Mouse (Mus musculus) bone marrow macrophage, adult 2 months (primary cell): ENCODE measurements around the gene Hrasls. TPM values are rescaled to one million over a fixed set of nuclear protein-coding genes. Genes with fewer than 3 reads are reported as not detected.

ENCODE experiments used
- H3K27ac ChIP-seq: 2 replicates; pipeline ENCODE4 v1.5.1; 2012; ENCODE audit warnings: low read depth, low read length; ENCODE audit not compliant: insufficient read depth
- H3K4me1 ChIP-seq: 2 replicates; pipeline ENCODE4 v1.6.1; 2012; ENCODE audit warnings: low read length; ENCODE audit not compliant: control insufficient read depth, insufficient read depth
- H3K4me3 ChIP-seq: 2 replicates; pipeline ENCODE4 v1.5.1; 2012; ENCODE audit warnings: mild to moderate bottlenecking, low read length, moderate library complexity; ENCODE audit not compliant: insufficient read depth
- CTCF ChIP-seq: IDR thresholded peaks from 2 replicates; pipeline ENCODE4 v1.5.1; 2012; ENCODE audit warnings: low read depth, mild to moderate bottlenecking, low read length, moderate library complexity
- POLR2A ChIP-seq: IDR thresholded peaks from 2 replicates; pipeline ENCODE4 v1.6.1; 2012; ENCODE audit warnings: mild to moderate bottlenecking, low read depth, low read length, borderline replicate concordance
- polyA plus RNA-seq: library from polyadenylated mRNA; stranded (reverse); fragments of >200 nt; gene quantifications from 2 replicates; pipeline ENCODE4 v1.2.4, GENCODE M21; 2012; ENCODE audit not compliant: missing spikeins, insufficient read depth, insufficient read length

Hrasls gene
- polyA plus RNA-seq, 1 experiment: not detected

- Histone ChIP-seq H3K4me3 (no peak overlapping the region), H3K4me1 (no peaks in the 10 kb centered on the region), H3K27ac (no peak overlapping the region)
- TF ChIP-seq POLR2A: no peak
- no peak for TF ChIP-seq CTCF
Observed at GRCm38 (mm10) chr16:29201146-29201545, 8.3 kb upstream of the Hrasls start.

- Histone ChIP-seq H3K27ac (no peak overlapping the region), H3K4me1 (no peaks in the 10 kb centered on the region), H3K4me3 (no peak overlapping the region)
- no peak for TF ChIP-seq POLR2A
- no peak for TF ChIP-seq CTCF
Observed at GRCm38 (mm10) chr16:29204875-29205274, 4.6 kb upstream of the Hrasls start.

GRCm38 (mm10) chr16:29205581-29205980 is 3.9 kb upstream of the Hrasls start:
- no peak overlapping the region for H3K4me3 ChIP-seq
- TF ChIP-seq CTCF (no peak), POLR2A (no peak)
- no peak overlapping the region for H3K27ac ChIP-seq
- H3K4me1 ChIP-seq: no peaks in the 10 kb centered on the region

- no peak overlapping the region for H3K4me3 ChIP-seq
- no peaks in the 10 kb centered on the region for H3K4me1 ChIP-seq
- H3K27ac ChIP-seq: no peak overlapping the region
- no peak for TF ChIP-seq POLR2A
Observed at GRCm38 (mm10) chr16:29208841-29209240, 654 bp upstream of the Hrasls start.

- Histone ChIP-seq H3K27ac (no peak overlapping the region), H3K4me1 (no peaks in the 10 kb centered on the region), H3K4me3 (no peak overlapping the region)
- no peak for TF ChIP-seq CTCF
- no peak for TF ChIP-seq POLR2A
Observed at GRCm38 (mm10) chr16:29216395-29217295, 7.2 kb downstream of the Hrasls start.

GRCm38 (mm10) chr16:29235951-29236350 is 26.5 kb downstream of the Hrasls start:
- no peak overlapping the region for H3K27ac ChIP-seq
- H3K4me3 ChIP-seq: no peak overlapping the region
- H3K4me1 ChIP-seq: no peaks in the 10 kb centered on the region
- TF ChIP-seq POLR2A (no peak), CTCF (no peak)

- no peak overlapping the region for H3K4me3 ChIP-seq
- TF ChIP-seq CTCF: no peak
- no peak for TF ChIP-seq POLR2A
- no peaks in the 10 kb centered on the region for H3K4me1 ChIP-seq
- no peak overlapping the region for H3K27ac ChIP-seq
Observed at GRCm38 (mm10) chr16:29254325-29254724, 44.8 kb downstream of the Hrasls start.

Other genes starting within 250 kb of the Hrasls start
- not detected in 2 replicates for gene Atp13a5, start 169.0 kb downstream of the Hrasls start, polyA plus RNA-seq